Mouse (Mus musculus): ENCODE data around the gene Enox1.

DNA sequence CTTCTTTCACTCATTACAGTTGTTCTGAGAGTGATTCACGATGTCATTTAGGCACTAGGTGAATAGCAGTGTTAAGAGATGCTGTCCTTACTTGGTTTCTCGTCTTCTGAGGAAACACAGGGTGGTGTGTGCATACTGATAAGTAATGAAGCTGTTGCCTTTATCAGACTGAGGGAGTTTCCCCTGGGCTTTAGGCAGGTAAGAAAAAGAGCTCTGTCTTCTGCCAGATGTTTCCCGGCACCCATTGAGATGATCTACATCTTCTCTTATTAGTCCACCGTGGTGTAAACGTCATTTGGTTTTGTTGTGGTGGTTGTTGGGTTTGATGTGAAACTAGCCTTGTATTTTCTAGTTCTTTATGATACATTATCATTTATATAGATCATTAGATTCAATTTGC lies 392.4 kb downstream of the Enox1 start:
- TF ChIP-seq POLR2A (IDR thresholded peaks at IDR 0.05; ENCODE audit: low read depth, low read length) (no peak), CTCF (conservative IDR thresholded peaks at IDR 0.05; ENCODE audit: insufficient read depth, insufficient read length, low read depth, low read length) (no peak)

Data from kidney, adult 2 months (tissue).